Mouse (Mus musculus) bone marrow, adult 2 months (tissue): ENCODE results near the gene Acp6.

ENCODE experiments used
- CTCF ChIP-seq: fragments of 200-500 bp; IDR thresholded peaks from 2 replicates; pipeline ENCODE4 v1.5.1; 2011; ENCODE audit warnings: low read length, control low read depth; ENCODE audit not compliant: control insufficient read depth, insufficient read depth
- POLR2A ChIP-seq: fragments of 200-500 bp; IDR thresholded peaks from 2 replicates; pipeline ENCODE4 v1.6.1; 2011; ENCODE audit warnings: low read depth, mild to moderate bottlenecking, control low read depth, low read length, borderline replicate concordance; ENCODE audit not compliant: control insufficient read depth

DNA sequence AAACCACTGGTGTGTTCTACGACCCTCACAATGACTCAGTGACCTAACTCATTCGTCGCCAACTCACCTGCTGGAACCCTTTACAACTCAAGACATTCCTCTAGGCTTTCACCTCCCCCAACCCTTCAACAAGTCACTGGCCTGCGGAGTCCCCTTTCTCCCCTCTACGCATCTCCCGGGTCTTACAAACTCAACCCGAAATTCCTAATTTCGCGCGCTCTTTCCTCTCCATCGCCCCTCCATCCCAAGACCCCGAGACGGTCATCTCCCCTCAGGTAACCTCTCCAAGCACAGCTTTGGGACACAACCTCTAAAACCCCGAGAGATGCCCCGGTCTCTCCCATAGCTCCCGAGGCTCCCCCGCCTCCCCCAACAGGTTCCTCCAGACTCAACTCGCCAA lies 68.1 kb downstream of the Acp6 start:
- no peak for TF ChIP-seq CTCF
- TF ChIP-seq POLR2A: no peak
